Mouse (Mus musculus): ENCODE data around the gene Gm2974. TPM values are rescaled to one million over a fixed set of nuclear protein-coding genes. Genes with fewer than 3 reads are reported as not detected.
A peak's percentile ranks its signal among the peaks of the same experiment; 100 is the strongest.
"Not testable (repeated sequence)": the region's sequence is repeated elsewhere in the genome, so short reads cannot be mapped to it uniquely, and the experiment has no call there.

Gm2974 gene
- 0.04 TPM in 1 of 2 replicates, not detected in the other for polyA plus RNA-seq (2012; rRNA removed)

- H3K27me3 ChIP-seq (replicated peaks; ENCODE audit: control insufficient read depth, insufficient read depth, low read length); H3K27ac ChIP-seq (ENCODE audit: insufficient read depth, low read depth, low read length); H3K4me3 ChIP-seq (ENCODE audit: insufficient read depth, low read depth, low read length); H3K36me3 ChIP-seq (ENCODE audit: control insufficient read depth, insufficient read depth, low read length); H3K4me1 ChIP-seq (ENCODE audit: control insufficient read depth, insufficient read depth, low read length): not testable (repeated sequence)
- DNase-seq, result peak; percentile 1
- WGBS, result 7% methylated on average over 53 of the region's 59 CpGs
These were observed at the start of gene Gm2974 for GRCm38 (mm10) chr14:4182491-4183210. Gm2974 (plus strand) TSS chr14:4182576.

- H3K4me1 ChIP-seq (ENCODE audit: control insufficient read depth, insufficient read depth, low read length); DNase-seq; H3K27me3 ChIP-seq (replicated peaks; ENCODE audit: control insufficient read depth, insufficient read depth, low read length); H3K27ac ChIP-seq (ENCODE audit: insufficient read depth, low read depth, low read length); H3K36me3 ChIP-seq (ENCODE audit: control insufficient read depth, insufficient read depth, low read length); H3K4me3 ChIP-seq (ENCODE audit: insufficient read depth, low read depth, low read length): not testable (repeated sequence)
- WGBS, result 90% methylated on average over 4 of the region's 4 CpGs
These were observed 40.7 kb upstream of the Gm2974 start for GRCm38 (mm10) chr14:4141646-4142045.

- H3K27ac ChIP-seq (ENCODE audit: insufficient read depth, low read depth, low read length); DNase-seq: not testable (repeated sequence)
- 60% methylated on average over 1 of the region's 2 CpGs for WGBS
These were observed 17.6 kb upstream of the Gm2974 start, which contains the start of gene Gm3127 for GRCm38 (mm10) chr14:4164730-4165129. Gm3127 (plus strand) TSS chr14:4165030.

GRCm38 (mm10) chr14:4182030-4182429 is 346 bp upstream of the Gm2974 start:
- not testable (repeated sequence) for H3K4me3 ChIP-seq (ENCODE audit: insufficient read depth, low read depth, low read length); H3K27ac ChIP-seq (ENCODE audit: insufficient read depth, low read depth, low read length); H3K27me3 ChIP-seq (replicated peaks; ENCODE audit: control insufficient read depth, insufficient read depth, low read length); H3K36me3 ChIP-seq (ENCODE audit: control insufficient read depth, insufficient read depth, low read length); DNase-seq; H3K4me1 ChIP-seq (ENCODE audit: control insufficient read depth, insufficient read depth, low read length)
- 10% methylated on average over 13 of the region's 14 CpGs for WGBS

More at GRCm38 (mm10) chr14:4164730-4165129, 17.6 kb upstream of the Gm2974 start, which contains the start of gene Gm3127:
- H3K4me3 ChIP-seq (ENCODE audit: insufficient read depth, low read depth, low read length); H3K4me1 ChIP-seq (ENCODE audit: control insufficient read depth, insufficient read depth, low read length); H3K36me3 ChIP-seq (ENCODE audit: control insufficient read depth, insufficient read depth, low read length); H3K27me3 ChIP-seq (replicated peaks; ENCODE audit: control insufficient read depth, insufficient read depth, low read length): not testable (repeated sequence)

GRCm38 (mm10) chr14:4183375-4183774 is 999 bp downstream of the Gm2974 start:
- not testable (repeated sequence) for H3K36me3 ChIP-seq (ENCODE audit: control insufficient read depth, insufficient read depth, low read length); H3K4me3 ChIP-seq (ENCODE audit: insufficient read depth, low read depth, low read length); H3K27me3 ChIP-seq (replicated peaks; ENCODE audit: control insufficient read depth, insufficient read depth, low read length); H3K27ac ChIP-seq (ENCODE audit: insufficient read depth, low read depth, low read length); H3K4me1 ChIP-seq (ENCODE audit: control insufficient read depth, insufficient read depth, low read length); DNase-seq
- WGBS, result 23% methylated on average over 7 of the region's 10 CpGs

GRCm38 (mm10) chr14:4249331-4249730 is 67.0 kb downstream of the Gm2974 start, which contains the start of gene Gm3138:
Gm3138 (plus strand) TSS chr14:4249631.
- not testable (repeated sequence) for H3K4me3 ChIP-seq (ENCODE audit: insufficient read depth, low read depth, low read length); H3K36me3 ChIP-seq (ENCODE audit: control insufficient read depth, insufficient read depth, low read length); DNase-seq; H3K27me3 ChIP-seq (replicated peaks; ENCODE audit: control insufficient read depth, insufficient read depth, low read length); H3K4me1 ChIP-seq (ENCODE audit: control insufficient read depth, insufficient read depth, low read length); H3K27ac ChIP-seq (ENCODE audit: insufficient read depth, low read depth, low read length)
- WGBS, result no CpG with 5 or more reads among the region's 2 CpGs

Other genes starting within 250 kb of the Gm2974 start
- not detected in 2 replicates for gene Gm3095, start 219.0 kb upstream of the Gm2974 start, polyA plus RNA-seq (2012; rRNA removed)
- gene Gm3099, start 184.2 kb upstream of the Gm2974 start, polyA plus RNA-seq (2012; rRNA removed), result not detected in 2 replicates
- gene Gm5796, start 158.6 kb upstream of the Gm2974 start, polyA plus RNA-seq (2012; rRNA removed), result not detected in 2 replicates
- gene Gm3115, start 98.5 kb upstream of the Gm2974 start, polyA plus RNA-seq (2012; rRNA removed), result not detected in 2 replicates
- gene Gm8108, start 72.0 kb upstream of the Gm2974 start, polyA plus RNA-seq (2012; rRNA removed), result not detected in 2 replicates
- not detected in 2 replicates for gene Gm3127, start 17.5 kb upstream of the Gm2974 start, polyA plus RNA-seq (2012; rRNA removed)
- not detected in 2 replicates for gene Gm3138, start 67.1 kb downstream of the Gm2974 start, polyA plus RNA-seq (2012; rRNA removed)
- not detected in 2 replicates for gene Gm3149, start 134.7 kb downstream of the Gm2974 start, polyA plus RNA-seq (2012; rRNA removed)
- gene 2610042L04Rik, start 152.2 kb downstream of the Gm2974 start, polyA plus RNA-seq (2012; rRNA removed), result 0.05 TPM in 1 of 2 replicates, not detected in the other
- not detected in 2 replicates for gene Gm3159, start 214.9 kb downstream of the Gm2974 start, polyA plus RNA-seq (2012; rRNA removed)
- not detected in 2 replicates for gene Gm3164, start 232.9 kb downstream of the Gm2974 start, polyA plus RNA-seq (2012; rRNA removed)
- gene Gm3173, start 248.4 kb downstream of the Gm2974 start, polyA plus RNA-seq (2012; rRNA removed), result not detected in 2 replicates

Measured in kidney, adult 2 months (tissue).